Mouse (Mus musculus): ENCODE measurements at regions not wholly inside any gene's neighbourhood (a gene's known extent, or its start where the extent isn't known, plus 50 kb on each side); places are given as distances from the start of the nearest gene placed in this dataset.

GRCm38 (mm10) chr7:136236391-136236790 is 520.2 kb upstream of the Mki67 start:
- no peak for DNase-seq (ENCODE audit: low read depth, low spot score)

- DNase-seq (ENCODE audit: low read depth, low spot score): peak; percentile 51
Observed at GRCm38 (mm10) chr7:136265691-136266090, 549.5 kb upstream of the Mki67 start.

GRCm38 (mm10) chr7:136267716-136268489 is 551.7 kb upstream of the Mki67 start:
- no peak for DNase-seq (ENCODE audit: low read depth, low spot score)

GRCm38 (mm10) chr7:136275651-136276050 is 559.5 kb upstream of the Mki67 start:
- DNase-seq (ENCODE audit: low read depth, low spot score): no peak

GRCm38 (mm10) chr7:136283770-136284169 is 567.6 kb upstream of the Mki67 start:
- peak; percentile 55 for DNase-seq (ENCODE audit: low read depth, low spot score)

GRCm38 (mm10) chr7:136285606-136286005 is 569.4 kb upstream of the Mki67 start:
- no peak for DNase-seq (ENCODE audit: low read depth, low spot score)

GRCm38 (mm10) chr7:136293536-136294145 is 577.5 kb upstream of the Mki67 start:
- DNase-seq (ENCODE audit: low read depth, low spot score): peak; percentile 10

- DNase-seq (ENCODE audit: low read depth, low spot score): peak; percentile 70
Observed at GRCm38 (mm10) chr7:136294445-136294844, 578.3 kb upstream of the Mki67 start.

GRCm38 (mm10) chr7:136297901-136298513 is 581.8 kb upstream of the Mki67 start:
- DNase-seq (ENCODE audit: low read depth, low spot score): no peak

GRCm38 (mm10) chr7:136306137-136306536 is 588.3 kb upstream of the Mgmt start:
- no peak for DNase-seq (ENCODE audit: low read depth, low spot score)

- DNase-seq (ENCODE audit: low read depth, low spot score): no peak
Observed at GRCm38 (mm10) chr7:136308765-136309164, 585.6 kb upstream of the Mgmt start.

GRCm38 (mm10) chr7:136327281-136327680 is 567.1 kb upstream of the Mgmt start:
- DNase-seq (ENCODE audit: low read depth, low spot score): no peak

GRCm38 (mm10) chr7:136330431-136330830 is 564.0 kb upstream of the Mgmt start:
- DNase-seq (ENCODE audit: low read depth, low spot score): no peak

GRCm38 (mm10) chr7:136332805-136333204 is 561.6 kb upstream of the Mgmt start:
- DNase-seq (ENCODE audit: low read depth, low spot score): peak; percentile 43

- DNase-seq (ENCODE audit: low read depth, low spot score): no peak
Observed at GRCm38 (mm10) chr7:136341599-136342210, 552.7 kb upstream of the Mgmt start.

- DNase-seq (ENCODE audit: low read depth, low spot score): no peak
Observed at GRCm38 (mm10) chr7:136342211-136342799, 552.1 kb upstream of the Mgmt start.

- peak; percentile 18 for DNase-seq (ENCODE audit: low read depth, low spot score)
Observed at GRCm38 (mm10) chr7:136342822-136343221, 551.6 kb upstream of the Mgmt start.

- DNase-seq (ENCODE audit: low read depth, low spot score): no peak
Observed at GRCm38 (mm10) chr7:136343494-136343893, 550.9 kb upstream of the Mgmt start.

- no peak for DNase-seq (ENCODE audit: low read depth, low spot score)
Observed at GRCm38 (mm10) chr7:136345051-136345450, 549.4 kb upstream of the Mgmt start.

GRCm38 (mm10) chr7:136346531-136346930 is 547.9 kb upstream of the Mgmt start:
- no peak for DNase-seq (ENCODE audit: low read depth, low spot score)

- DNase-seq (ENCODE audit: low read depth, low spot score): no peak
Observed at GRCm38 (mm10) chr7:136348309-136348708, 546.1 kb upstream of the Mgmt start.

GRCm38 (mm10) chr7:136349651-136350050 is 544.8 kb upstream of the Mgmt start:
- DNase-seq (ENCODE audit: low read depth, low spot score): no peak
